Mouse (Mus musculus) intestine, embryonic 14.5 days (tissue): ENCODE measurements at regions not wholly inside any gene's neighbourhood (a gene's known extent, or its start where the extent isn't known, plus 50 kb on each side); places are given as distances from the start of the nearest gene placed in this dataset.

Source experiments
- ATAC-seq: fragments of 200-750 bp; cut with Nextera tagmentation; replicated peaks from 2 replicates; pipeline ENCODE4 v1.8.0; 2017; ENCODE audit warnings: low read depth, moderate number of reproducible peaks, moderate TSS enrichment, moderate library complexity; ENCODE audit not compliant: low FRiP score, low TSS enrichment
- DNase-seq: peaks from one replicate; pipeline ENCODE4 v3.0.0-alpha.2; 2018; ENCODE audit warnings: low spot score
- H3K27ac ChIP-seq: fragments of 300-500 bp; sonication (generic); 2 replicates; pipeline ENCODE4 v1.5.1; 2014; ENCODE audit warnings: low read depth, mild to moderate bottlenecking, control low read depth
- H3K27me3 ChIP-seq: fragments of 300-500 bp; sonication (generic); replicated peaks from 2 replicates; pipeline ENCODE4 v1.6.1; 2014; ENCODE audit warnings: low read length, control low read depth; ENCODE audit not compliant: control insufficient read depth, insufficient read depth
- H3K36me3 ChIP-seq: fragments of 300-500 bp; sonication (generic); 2 replicates; pipeline ENCODE4 v1.6.1; 2014; ENCODE audit warnings: low read length, control low read depth; ENCODE audit not compliant: control insufficient read depth, insufficient read depth
- H3K4me1 ChIP-seq: fragments of 300-500 bp; sonication (generic); replicated peaks from 2 replicates; pipeline ENCODE4 v1.6.1; 2014; ENCODE audit warnings: low read length, control low read depth, mixed read lengths; ENCODE audit not compliant: control insufficient read depth, insufficient read depth
- H3K4me2 ChIP-seq: fragments of 300-500 bp; sonication (generic); 2 replicates; pipeline ENCODE4 v1.6.1; 2014; ENCODE audit warnings: low read length
- H3K4me3 ChIP-seq: fragments of 300-500 bp; sonication (generic); 2 replicates; pipeline ENCODE4 v1.5.1; 2014; ENCODE audit warnings: low read depth, low read length, control low read depth, mixed read lengths
- H3K9ac ChIP-seq: fragments of 300-500 bp; sonication (generic); 2 replicates; pipeline ENCODE4 v1.6.1; 2014; ENCODE audit warnings: mild to moderate bottlenecking, low read length
- H3K9me3 ChIP-seq: fragments of 300-500 bp; sonication (generic); 2 replicates; pipeline ENCODE4 v1.6.1; 2016; ENCODE audit warnings: low read length, control low read depth; ENCODE audit not compliant: control insufficient read depth
- WGBS: fragments of 180-500 bp; shearing (Covaris S2); extraction: QIAGEN DNeasy Blood & Tissue Kit; methylation state at CpG from one replicate; pipeline ENCODE4 v1.1.7; 2014; 5-methylcytosine and 5-hydroxymethylcytosine counted together

DNA sequence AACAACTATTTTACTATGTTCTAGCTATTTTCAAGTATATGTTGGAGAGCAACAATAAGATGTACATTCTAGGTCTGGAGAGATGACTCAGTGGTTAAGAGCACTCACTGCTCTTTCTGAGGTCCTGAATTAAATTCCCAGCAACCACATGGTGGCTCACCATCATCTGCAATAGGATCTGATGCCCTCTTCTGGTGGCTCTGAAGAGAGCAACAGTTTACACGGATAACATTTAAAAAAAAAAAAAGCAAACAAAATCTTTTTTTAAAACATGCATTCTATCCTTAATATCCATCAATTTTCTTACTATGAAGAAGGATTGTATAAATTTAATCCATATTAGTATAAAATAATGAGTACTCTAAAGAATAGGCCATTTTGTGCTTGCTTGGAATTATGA is 204.7 kb upstream of the Cxadr start:
- no peak overlapping the region for H3K4me2 ChIP-seq
- peaks cover 11% of the 10 kb centered on the region; the same call in 1 of the 2 replicates for H3K4me1 ChIP-seq
- no peaks in the 10 kb centered on the region for H3K9me3 ChIP-seq
- H3K9ac ChIP-seq = no peak overlapping the region
- no peaks in the 10 kb centered on the region for H3K36me3 ChIP-seq
- H3K4me3 ChIP-seq = no peak overlapping the region
- ATAC-seq (no peak), DNase-seq (no peak)
- WGBS = 63% methylated on average over 1 of the region's 1 CpGs
- no peaks in the 10 kb centered on the region for H3K27me3 ChIP-seq
- no peak overlapping the region for H3K27ac ChIP-seq

- H3K27ac ChIP-seq = no peak overlapping the region
- H3K27me3 ChIP-seq = no peaks in the 10 kb centered on the region
- H3K4me3 ChIP-seq = no peak overlapping the region
- no peaks in the 10 kb centered on the region for H3K36me3 ChIP-seq
- H3K9ac ChIP-seq = no peak overlapping the region
- ATAC-seq (no peak), DNase-seq (no peak)
- no peaks in the 10 kb centered on the region for H3K9me3 ChIP-seq
- 0 out of 2 replicates have a peak, but pooled peaks cover 5% of the 10 kb centered on the region for H3K4me1 ChIP-seq
- H3K4me2 ChIP-seq = no peak overlapping the region
- 83% methylated on average over 3 of the region's 3 CpGs for WGBS
Observed at GRCm38 (mm10) chr16:78090155-78090554, 211.1 kb upstream of the Cxadr start.

- DNase-seq (no peak), ATAC-seq (no peak)
- H3K27ac ChIP-seq = no peak overlapping the region
- H3K4me2 ChIP-seq = no peak overlapping the region
- 79% methylated on average over 10 of the region's 10 CpGs for WGBS
- H3K9ac ChIP-seq = no peak overlapping the region
- H3K4me1 ChIP-seq = no peaks in the 10 kb centered on the region
- H3K9me3 ChIP-seq = no peaks in the 10 kb centered on the region
- no peak overlapping the region for H3K4me3 ChIP-seq
- H3K36me3 ChIP-seq = no peaks in the 10 kb centered on the region
- H3K27me3 ChIP-seq = no peaks in the 10 kb centered on the region
Observed at GRCm38 (mm10) chr16:78067532-78068118, 233.7 kb upstream of the Cxadr start.

DNA sequence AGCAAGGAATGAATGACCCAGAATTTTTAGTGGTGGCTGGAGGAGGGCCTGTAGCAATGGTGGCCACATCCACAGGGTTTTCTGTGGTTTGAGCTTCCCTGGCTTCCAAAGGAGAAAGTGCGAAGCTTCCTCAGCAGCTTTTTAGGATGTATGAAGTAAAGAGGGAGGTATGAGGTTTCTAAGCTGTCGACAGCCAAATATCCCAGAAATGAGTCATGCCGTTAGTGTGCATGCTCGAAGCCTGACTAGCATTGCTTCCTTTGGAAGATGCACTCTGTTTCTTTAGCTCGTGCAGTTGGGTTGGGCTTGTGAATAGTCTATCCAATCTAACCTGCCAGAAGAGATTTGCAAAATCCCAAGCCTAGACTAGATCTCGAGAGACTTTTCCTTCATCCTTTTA is 240.8 kb upstream of the Cxadr start:
- 84% methylated on average over 6 of the region's 6 CpGs for WGBS
- no peaks in the 10 kb centered on the region for H3K4me1 ChIP-seq
- no peak overlapping the region for H3K27ac ChIP-seq
- no peak overlapping the region for H3K4me3 ChIP-seq
- no peak overlapping the region for H3K4me2 ChIP-seq
- no peak for DNase-seq
- H3K9me3 ChIP-seq = no peaks in the 10 kb centered on the region
- no peaks in the 10 kb centered on the region for H3K27me3 ChIP-seq
- no peak overlapping the region for H3K9ac ChIP-seq
- H3K36me3 ChIP-seq = no peaks in the 10 kb centered on the region
- ATAC-seq = no peak

DNA sequence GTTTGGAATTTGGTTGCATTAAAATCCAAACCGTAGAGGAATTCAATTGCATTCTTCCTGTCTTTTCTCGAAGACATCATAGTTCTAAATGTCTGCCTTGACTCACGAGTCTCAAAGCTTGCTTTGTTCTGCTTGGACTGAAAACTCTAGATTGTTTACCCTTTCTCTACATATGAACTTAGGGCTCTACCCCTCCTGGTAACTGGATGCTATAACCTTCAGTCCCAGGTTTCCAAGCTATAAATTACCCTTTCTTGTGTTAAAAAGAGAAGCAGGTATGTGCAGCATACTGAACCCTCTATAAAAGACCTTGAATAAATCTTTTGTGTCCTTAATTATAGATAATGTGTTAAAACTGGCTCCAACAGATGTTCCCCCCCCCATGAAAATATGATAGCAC is 243.7 kb upstream of the Cxadr start:
- Histone ChIP-seq H3K9me3 (no peaks in the 10 kb centered on the region), H3K4me2 (no peak overlapping the region), H3K4me3 (no peak overlapping the region), H3K27ac (no peak overlapping the region), H3K4me1 (no peaks in the 10 kb centered on the region), H3K9ac (no peak overlapping the region), H3K36me3 (no peaks in the 10 kb centered on the region), H3K27me3 (0 out of 2 replicates have a peak, but pooled peaks cover 5% of the 10 kb centered on the region)
- no peak for DNase-seq
- WGBS = 34% methylated on average over 3 of the region's 3 CpGs
- ATAC-seq = no peak

- no peak for ATAC-seq
- no peak overlapping the region for H3K9ac ChIP-seq
- 0 out of 2 replicates have a peak, but pooled peaks cover 20% of the 10 kb centered on the region for H3K27me3 ChIP-seq
- no peak overlapping the region for H3K27ac ChIP-seq
- H3K4me2 ChIP-seq = no peak overlapping the region
- 25% methylated on average over 7 of the region's 7 CpGs for WGBS
- no peaks in the 10 kb centered on the region for H3K9me3 ChIP-seq
- no peaks in the 10 kb centered on the region for H3K4me1 ChIP-seq
- H3K4me3 ChIP-seq = no peak overlapping the region
- H3K36me3 ChIP-seq = no peaks in the 10 kb centered on the region
- no peak for DNase-seq
Observed at GRCm38 (mm10) chr16:78052133-78052532, 249.2 kb upstream of the Cxadr start.

DNA sequence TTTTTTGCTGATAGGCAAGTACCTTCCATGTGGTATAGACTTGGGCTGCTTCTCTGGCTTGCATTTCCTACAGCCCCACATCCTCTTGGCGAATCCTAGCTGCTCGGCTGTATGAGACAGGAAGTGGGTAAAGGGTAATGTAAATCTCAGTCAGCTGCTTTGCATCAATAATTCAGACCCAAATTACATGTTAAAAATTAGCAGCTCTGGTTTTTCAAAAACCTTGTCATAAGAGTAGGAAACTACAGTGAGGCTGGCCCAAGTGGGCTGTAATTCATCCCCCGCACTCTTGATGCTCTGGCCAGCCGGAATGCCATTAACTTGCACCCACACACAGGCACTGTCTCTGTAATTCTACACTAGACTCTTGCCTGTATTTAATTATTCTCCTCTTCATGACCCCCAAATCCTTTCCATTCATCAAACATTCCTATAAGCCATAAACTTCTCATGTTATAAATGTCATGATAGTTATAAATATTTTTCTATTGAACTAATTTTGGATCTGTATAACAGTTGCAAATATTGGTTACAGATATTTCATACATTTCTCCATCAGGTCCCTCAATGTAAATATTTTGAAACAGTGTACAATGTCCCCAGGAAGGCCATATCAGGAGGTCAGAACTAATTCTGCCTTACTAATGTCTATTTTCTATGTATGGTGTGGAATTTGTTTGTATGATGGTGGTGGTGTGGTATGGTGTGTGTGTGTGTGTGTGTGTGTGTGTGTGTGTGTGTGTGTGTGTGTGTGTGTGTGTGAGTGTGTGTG is 261.0 kb upstream of the Cxadr start:
- Histone ChIP-seq H3K27me3 (no peaks in the 10 kb centered on the region; the same call in 1 of the 2 replicates), H3K9ac (no peak overlapping the region), H3K27ac (no peak overlapping the region), H3K4me3 (no peak overlapping the region), H3K9me3 (no peaks in the 10 kb centered on the region), H3K4me1 (peaks cover 6% of the 10 kb centered on the region; the same call in 1 of the 2 replicates), H3K36me3 (no peaks in the 10 kb centered on the region), H3K4me2 (no peak overlapping the region)
- WGBS = 33% methylated on average over 4 of the region's 4 CpGs
- DNase-seq = no peak
- ATAC-seq = no peak

- DNase-seq (no peak), ATAC-seq (no peak)
- Histone ChIP-seq H3K27ac (no peak overlapping the region), H3K4me2 (no peak overlapping the region), H3K27me3 (no peaks in the 10 kb centered on the region), H3K9me3 (no peaks in the 10 kb centered on the region), H3K4me1 (no peaks in the 10 kb centered on the region), H3K4me3 (no peak overlapping the region), H3K36me3 (no peaks in the 10 kb centered on the region), H3K9ac (no peak overlapping the region)
- WGBS = 74% methylated on average over 8 of the region's 8 CpGs
Observed at GRCm38 (mm10) chr16:78019605-78020285, 281.5 kb upstream of the Cxadr start.
